Mouse (Mus musculus) G1E (cell line): ENCODE data around the gene Gm20403.

ENCODE experiments used
- CTCF ChIP-seq: IDR thresholded peaks from 2 replicates; pipeline ENCODE4 v1.5.1; 2012; ENCODE audit warnings: low read depth, low read length, inconsistent platforms, mixed read lengths
- GATA2 ChIP-seq: IDR thresholded peaks from 2 replicates; pipeline ENCODE4 v1.6.1; 2012; ENCODE audit warnings: low read depth, low read length, inconsistent platforms, borderline replicate concordance
- POLR2AphosphoS5 ChIP-seq: IDR thresholded peaks from 2 replicates; pipeline ENCODE4 v1.6.1; 2012; ENCODE audit warnings: low read depth, low read length, inconsistent platforms; ENCODE audit not compliant: insufficient replicate concordance
- TAL1 ChIP-seq: conservative IDR thresholded peaks from 2 replicates; pipeline ENCODE4 v1.6.1; 2012; ENCODE audit warnings: low read depth, low read length, inconsistent platforms, mixed read lengths

GRCm38 (mm10) chr12:55015428-55015827 is 29.1 kb upstream of the Gm20403 start:
- TF ChIP-seq CTCF, result no peak
- no peak for TF ChIP-seq TAL1
- no peak for TF ChIP-seq GATA2
- TF ChIP-seq POLR2AphosphoS5, result no peak
